Mouse (Mus musculus) erythroid progenitor cell, adult 5-6 weeks (primary cell): ENCODE measurements around the gene Fiz1. TPM values are rescaled to one million over a fixed set of nuclear protein-coding genes. Genes with fewer than 3 reads are reported as not detected.
"Not testable (repeated sequence)": the region's sequence is repeated elsewhere in the genome, so short reads cannot be mapped to it uniquely, and the experiment has no call there.

Source experiments
- ATAC-seq: replicated peaks from 2 replicates; pipeline ENCODE4 v1.8.0; 2016; ENCODE audit warnings: moderate number of reproducible peaks, mild to moderate bottlenecking, moderate TSS enrichment, inconsistent platforms; ENCODE audit not compliant: poor library complexity, low FRiP score, severe bottlenecking
- total RNA-seq, 2 experiments: library from RNA; stranded (forward) in 1 of 2; stranded (reverse) in 1 of 2; fragments of 150-400 nt in 1 of 2; fragments of 186-747, 209-891 nt in 1 of 2; gene quantifications; 2 replicates each; pipeline versions ENCODE4 v1.2.3 to v1.2.4; 2015 to 2017; ENCODE audit warnings: low replicate concordance in 2 of 2

Fiz1 gene
- total RNA-seq, 2 experiments from 2014 or later, result 9.1 to 14.7 TPM

DNA sequence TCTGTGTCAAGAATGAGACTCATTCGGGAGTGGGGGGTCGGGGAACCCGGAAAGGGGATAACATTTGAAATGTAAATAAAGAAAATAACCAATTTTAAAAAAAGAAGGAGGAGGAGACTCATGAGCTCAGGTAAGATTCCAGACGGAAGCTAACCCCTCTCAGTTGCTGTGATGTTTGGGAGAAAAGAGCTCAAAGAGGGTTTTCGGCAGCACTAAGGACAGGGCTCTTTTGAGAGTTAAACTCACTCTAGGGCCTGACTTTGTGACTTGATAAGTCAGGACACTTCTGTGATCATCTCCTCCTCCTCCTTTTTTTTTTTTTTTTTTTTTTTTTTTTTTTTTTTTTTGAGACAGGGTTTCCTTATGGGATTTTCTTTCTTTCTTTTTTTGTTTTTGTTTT is 24.4 kb upstream of the Fiz1 start:
- no peak for ATAC-seq

GRCm38 (mm10) chr7:5038109-5038732 is 23.7 kb upstream of the Fiz1 start, which contains the start of gene Zfp784:
TSS of gene Zfp784 (minus strand) at chr7:5038446.
- peak; percentile 95 for ATAC-seq

GRCm38 (mm10) chr7:5037467-5037866 is 23.0 kb upstream of the Fiz1 start:
- ATAC-seq, result no peak

DNA sequence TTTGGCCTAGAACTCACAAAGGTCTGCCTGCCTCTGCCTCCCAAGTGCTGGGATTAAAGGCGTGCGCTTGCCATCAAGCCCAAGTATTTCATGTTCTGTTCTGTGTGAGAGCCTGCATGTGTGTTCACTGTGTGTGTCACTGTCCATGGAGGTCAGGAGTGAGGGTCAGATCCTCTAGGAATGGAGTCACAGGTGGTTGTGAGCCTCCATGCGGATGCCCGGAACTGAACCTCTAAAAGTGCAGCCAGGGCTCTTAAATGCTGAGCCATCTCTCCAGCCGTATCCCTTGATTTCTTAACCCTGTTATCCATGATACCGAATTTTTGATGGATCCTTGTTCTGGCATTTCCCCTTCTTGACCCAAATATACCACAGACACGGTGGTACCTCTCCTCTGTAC is 22.5 kb upstream of the Fiz1 start:
- no peak for ATAC-seq

- ATAC-seq, result no peak
Observed at GRCm38 (mm10) chr7:5036136-5036535, 21.6 kb upstream of the Fiz1 start.

- no peak for ATAC-seq
Observed at GRCm38 (mm10) chr7:5035628-5036027, 21.1 kb upstream of the Fiz1 start.

DNA sequence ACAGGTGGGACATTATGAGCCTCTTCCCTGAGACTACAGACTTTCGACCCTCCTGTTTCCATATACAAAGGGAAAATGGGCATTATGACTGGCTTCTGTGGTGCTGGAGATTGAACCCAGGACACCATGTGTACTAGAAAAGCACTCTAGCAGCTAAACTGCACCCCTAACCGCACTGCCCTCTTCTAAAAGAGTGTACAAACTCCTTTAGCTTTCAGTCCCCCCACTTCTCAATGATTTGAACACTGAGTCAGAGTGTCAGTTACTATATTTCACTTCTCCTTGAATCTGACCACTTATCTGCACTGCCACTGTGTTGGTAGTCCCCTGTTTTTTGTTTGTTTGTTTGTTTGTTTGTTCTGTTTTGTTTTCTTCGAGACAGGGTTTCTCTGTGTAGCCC is 19.3 kb upstream of the Fiz1 start, which contains the start of gene 4632433K11Rik:
TSS of gene 4632433K11Rik (plus strand) at position 301 of the 400 bp plus-strand sequence.
- ATAC-seq, result no peak

- no peak for ATAC-seq
Observed at GRCm38 (mm10) chr7:5031496-5031895, 17.0 kb upstream of the Fiz1 start.

DNA sequence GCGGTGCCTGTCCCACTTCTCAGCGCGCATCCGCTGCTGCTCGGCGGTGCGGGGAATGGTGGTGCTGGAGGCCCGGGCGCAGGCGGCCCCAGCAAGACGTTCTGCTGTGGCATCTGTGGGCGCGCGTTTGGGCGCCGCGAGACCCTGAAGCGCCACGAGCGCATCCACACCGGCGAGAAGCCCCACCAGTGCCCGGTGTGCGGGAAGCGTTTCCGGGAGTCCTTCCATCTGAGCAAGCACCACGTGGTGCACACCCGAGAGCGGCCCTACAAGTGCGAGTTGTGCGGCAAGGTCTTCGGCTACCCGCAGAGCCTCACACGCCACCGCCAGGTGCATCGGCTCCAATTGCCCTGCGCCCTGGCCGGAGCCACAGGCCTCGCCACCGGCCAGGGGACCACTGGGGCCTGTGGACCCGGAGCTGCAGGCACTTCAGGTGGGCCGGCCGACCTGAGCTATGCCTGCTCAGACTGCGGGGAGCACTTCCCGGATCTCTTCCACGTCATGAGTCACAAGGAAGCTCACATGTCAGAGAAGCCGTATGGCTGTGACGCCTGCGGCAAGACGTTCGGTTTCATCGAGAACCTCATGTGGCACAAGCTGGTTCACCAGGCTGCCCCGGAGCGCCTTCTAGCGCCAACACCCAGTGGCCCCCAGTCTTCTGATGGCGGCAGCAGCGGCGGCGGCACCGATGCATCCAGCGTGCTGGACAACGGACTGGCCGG is 16.2 kb upstream of the Fiz1 start:
- no peak for ATAC-seq

DNA sequence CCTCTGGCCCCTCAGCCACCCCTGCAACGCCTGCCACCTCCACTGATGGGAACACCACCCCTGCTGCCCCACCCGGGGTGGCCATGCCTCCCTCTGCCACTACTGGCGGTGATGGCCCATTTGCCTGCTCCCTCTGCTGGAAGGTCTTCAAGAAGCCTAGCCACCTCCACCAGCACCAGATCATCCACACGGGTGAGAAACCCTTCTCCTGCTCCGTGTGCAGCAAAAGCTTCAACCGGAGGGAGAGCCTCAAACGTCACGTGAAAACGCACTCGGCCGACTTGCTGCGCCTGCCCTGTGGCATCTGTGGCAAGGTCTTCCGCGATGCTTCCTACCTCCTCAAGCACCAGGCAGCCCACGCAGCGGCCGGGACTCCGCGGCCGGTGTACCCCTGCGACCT is 15.4 kb upstream of the Fiz1 start:
- no peak for ATAC-seq

DNA sequence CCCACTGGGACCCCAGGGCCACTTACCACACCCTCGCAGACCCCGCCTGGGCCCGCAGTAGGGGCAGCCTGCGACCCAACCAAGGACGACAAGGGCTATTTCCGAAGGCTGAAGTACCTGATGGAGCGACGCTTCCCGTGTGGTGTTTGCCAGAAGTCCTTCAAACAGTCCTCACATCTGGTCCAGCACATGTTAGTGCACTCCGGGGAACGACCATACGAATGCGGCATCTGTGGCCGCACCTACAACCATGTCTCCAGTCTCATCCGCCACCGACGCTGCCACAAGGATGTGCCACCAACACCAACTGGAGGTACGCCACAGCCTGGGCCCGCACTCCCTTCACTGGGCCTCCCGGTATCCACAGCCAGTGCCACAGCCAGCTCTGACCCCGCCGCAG is 15.0 kb upstream of the Fiz1 start:
- ATAC-seq, result no peak

DNA sequence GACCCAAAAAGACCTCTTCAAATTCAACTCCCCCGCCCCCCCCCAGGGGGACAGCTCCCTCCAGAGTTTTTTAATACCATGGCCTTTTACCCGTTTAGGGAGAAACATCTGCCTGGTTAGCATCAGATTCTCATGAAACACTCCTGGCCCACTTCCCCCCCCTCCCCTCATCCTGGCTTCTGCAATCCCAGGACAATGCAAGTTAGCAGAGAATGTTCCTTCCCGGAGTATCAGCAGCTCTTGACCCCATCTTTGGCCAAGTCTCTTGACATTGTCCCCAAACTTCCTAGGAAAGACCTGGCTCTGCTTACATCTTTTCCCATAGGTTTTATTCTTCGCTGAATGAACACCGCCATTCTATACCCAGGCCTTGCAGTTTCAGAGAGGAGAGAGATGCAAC is 6.7 kb upstream of the Fiz1 start:
- ATAC-seq, result no peak

DNA sequence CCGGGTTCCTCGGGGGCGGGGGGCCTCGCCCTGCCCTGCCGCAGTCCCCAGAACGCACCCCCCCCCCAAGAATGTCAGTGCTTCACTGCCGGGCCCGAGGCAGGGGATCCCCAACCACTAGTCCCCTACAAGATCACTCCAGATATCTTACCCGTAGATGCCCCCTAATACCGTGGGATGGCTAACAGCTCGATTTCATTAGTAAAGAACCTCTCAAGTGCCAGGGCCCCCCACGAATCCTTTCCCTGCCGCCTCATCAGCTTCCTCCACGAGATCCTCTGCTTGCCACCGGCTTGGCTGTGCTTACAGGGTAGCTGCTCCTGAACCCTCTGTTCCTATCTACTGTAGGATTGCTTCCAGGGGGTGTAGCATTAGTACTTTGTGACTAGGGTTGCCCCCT is 6.2 kb upstream of the Fiz1 start:
- no peak for ATAC-seq

GRCm38 (mm10) chr7:5020000-5020681 is 5.6 kb upstream of the Fiz1 start, which contains the start of the genes Zfp865 and Ccdc106:
TSS of gene Zfp865 (plus strand) at chr7:5020376.
TSS of gene Ccdc106 (plus strand) at chr7:5020553.
- ATAC-seq, result peak; percentile 93

GRCm38 (mm10) chr7:5019576-5019975 is 5.1 kb upstream of the Fiz1 start:
- not testable (repeated sequence) for ATAC-seq

- no peak for ATAC-seq
Observed at GRCm38 (mm10) chr7:5017931-5018330, 3.4 kb upstream of the Fiz1 start.

DNA sequence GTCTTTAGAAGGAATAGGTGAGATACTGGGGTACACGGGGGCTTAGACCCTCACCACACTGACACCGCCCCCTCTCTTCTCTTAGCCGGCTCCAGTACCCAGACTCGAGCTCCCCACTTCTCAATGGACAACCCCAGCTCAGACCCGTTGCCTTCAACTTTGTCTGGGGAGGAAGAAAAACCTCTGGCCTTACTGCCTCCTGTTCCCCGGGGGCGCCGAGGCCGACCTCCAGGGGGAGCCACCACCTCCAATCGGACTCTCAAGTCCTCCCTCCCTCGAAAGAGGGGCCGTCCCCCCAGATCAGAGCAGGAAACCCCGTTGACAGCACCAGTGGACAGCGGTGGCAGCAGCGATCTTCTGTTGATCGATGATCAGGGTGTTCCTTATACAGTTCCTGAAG is 2.9 kb upstream of the Fiz1 start:
- no peak for ATAC-seq

- ATAC-seq, result no peak
Observed at GRCm38 (mm10) chr7:5016920-5017319, 2.4 kb upstream of the Fiz1 start.

DNA sequence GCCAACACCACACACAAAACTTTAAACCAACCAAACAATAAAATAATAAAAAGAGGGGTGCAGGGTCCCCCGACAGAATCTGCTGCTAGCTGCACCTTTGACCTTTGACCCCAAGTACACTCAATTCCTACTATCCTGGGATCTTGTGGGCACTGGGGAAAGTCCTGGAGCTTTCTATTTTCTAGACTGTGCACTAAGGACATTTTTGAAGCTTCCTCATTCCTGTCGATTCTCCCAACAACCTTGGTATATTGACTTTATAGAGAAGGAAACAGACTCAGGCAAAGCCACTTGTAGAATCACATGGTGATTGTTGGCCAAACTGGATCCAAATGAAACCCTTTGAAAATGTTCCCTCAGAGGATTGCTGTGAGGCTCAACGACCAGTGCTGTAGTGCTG is 1.6 kb upstream of the Fiz1 start:
- ATAC-seq, result no peak

- peak; percentile 81 for ATAC-seq
Observed at GRCm38 (mm10) chr7:5015118-5016001, 863 bp upstream of the Fiz1 start, which contains the start of gene Gm44973. TSS of gene Gm44973 (plus strand) at chr7:5015496.
